Mouse (Mus musculus) cerebellum, adult 8-10 months (tissue): ENCODE measurements at regions not wholly inside any gene's neighbourhood (a gene's known extent, or its start where the extent isn't known, plus 50 kb on each side); places are given as distances from the start of the nearest gene placed in this dataset.

Source experiments
- DNase-seq: peaks from one replicate; pipeline ENCODE4 v3.0.0; 2022

GRCm38 (mm10) chr16:30118876-30119275 lies 54.7 kb downstream of the Hes1 start:
- no peak for DNase-seq

GRCm38 (mm10) chr16:30120330-30121265 lies 56.4 kb downstream of the Hes1 start:
- DNase-seq: no peak

- DNase-seq: no peak
Observed at GRCm38 (mm10) chr16:30121596-30121995, 57.4 kb downstream of the Hes1 start.

GRCm38 (mm10) chr16:30122211-30123070 lies 58.3 kb downstream of the Hes1 start:
- no peak for DNase-seq

GRCm38 (mm10) chr16:30127015-30127414 lies 62.8 kb downstream of the Hes1 start:
- DNase-seq: no peak

GRCm38 (mm10) chr16:30128787-30129186 lies 64.6 kb downstream of the Hes1 start:
- DNase-seq: no peak

GRCm38 (mm10) chr16:30129218-30130112 lies 65.3 kb downstream of the Hes1 start:
- DNase-seq: no peak

GRCm38 (mm10) chr16:30130113-30130471 lies 65.9 kb downstream of the Hes1 start:
- DNase-seq: no peak

GRCm38 (mm10) chr16:30132086-30132485 lies 67.9 kb downstream of the Hes1 start:
- DNase-seq: no peak

- no peak for DNase-seq
Observed at GRCm38 (mm10) chr16:30134642-30135165, 70.5 kb downstream of the Hes1 start.

GRCm38 (mm10) chr16:30136849-30137248 lies 72.7 kb downstream of the Hes1 start:
- DNase-seq: no peak

GRCm38 (mm10) chr16:30137812-30138211 lies 73.6 kb downstream of the Hes1 start:
- DNase-seq: no peak

GRCm38 (mm10) chr16:30144818-30145464 lies 80.8 kb downstream of the Hes1 start:
- no peak for DNase-seq

- no peak for DNase-seq
Observed at GRCm38 (mm10) chr16:30145465-30146207, 81.5 kb downstream of the Hes1 start.

- no peak for DNase-seq
Observed at GRCm38 (mm10) chr16:30146208-30146525, 82.0 kb downstream of the Hes1 start.

- no peak for DNase-seq
Observed at GRCm38 (mm10) chr16:30147296-30147695, 83.1 kb downstream of the Hes1 start.

GRCm38 (mm10) chr16:30151104-30151503 lies 86.9 kb downstream of the Hes1 start:
- DNase-seq: peak; percentile 22

GRCm38 (mm10) chr16:30155070-30155469 lies 90.9 kb downstream of the Hes1 start:
- no peak for DNase-seq

GRCm38 (mm10) chr16:30155486-30156246 lies 91.5 kb downstream of the Hes1 start:
- no peak for DNase-seq

GRCm38 (mm10) chr16:30158184-30158583 lies 94.0 kb downstream of the Hes1 start:
- DNase-seq: no peak

GRCm38 (mm10) chr16:30160399-30160798 lies 96.2 kb downstream of the Hes1 start:
- DNase-seq: no peak
